Mouse (Mus musculus): Measurements from ENCODE around the gene Poc1b. TPM values are rescaled to one million over a fixed set of nuclear protein-coding genes. Genes with fewer than 3 reads are reported as not detected.

Gene Poc1b
- total RNA-seq, 4 experiments from 2014 or later, result 7.6 to 13.4 (median 8.1) TPM

Other genes with a start within 250 kb of the Poc1b start
- gene Atp2b1, start 192.6 kb upstream of the Poc1b start, total RNA-seq (2022), result 100 to 1,000 TPM; 728 to 813 (median 766) TPM
- gene Galnt4, start 1.1 kb downstream of the Poc1b start, total RNA-seq (2022), result 1 to 10 TPM; 2.7 to 3.3 (median 2.9) TPM
- not detected for gene Phxr2, start 19.3 kb downstream of the Poc1b start, total RNA-seq (2022)
- gene Dusp6, start 156.2 kb downstream of the Poc1b start, total RNA-seq (2022), result 10 to 100 TPM; 46.0 to 76.2 (median 60.7) TPM